Mouse (Mus musculus): Measurements from ENCODE around the gene Patl1. TPM values are rescaled to one million over a fixed set of nuclear protein-coding genes. Genes with fewer than 3 reads are reported as not detected.
"Not testable (repeated sequence)": the region's sequence is repeated elsewhere in the genome, so short reads cannot be mapped to it uniquely, and the experiment has no call there.

Patl1 gene
- polyA plus RNA-seq, 1 experiment from 2014 or later: 23.9 TPM

GRCm38 (mm10) chr19:11928025-11928748, 16.0 kb downstream of the Patl1 start:
- Histone ChIP-seq H3K27me3 (no peaks in the 10 kb centered on the region), H3K4me1 (no peaks in the 10 kb centered on the region), H3K9me3 (replicated peaks) (no peaks in the 10 kb centered on the region), H3K36me3 (peaks cover 83% of the 10 kb centered on the region), H3K9ac (no peak overlapping the region), H3K27ac (no peak overlapping the region), H3K4me2 (replicated peaks) (no peak overlapping the region), H3K4me3 (no peak overlapping the region)
- WGBS: 94% methylated on average over 4 of the region's 4 CpGs
- no peak for ATAC-seq (ENCODE audit: low FRiP score)

GRCm38 (mm10) chr19:11946460-11946859, 34.3 kb downstream of the Patl1 start:
- 95% methylated on average over 9 of the region's 9 CpGs for WGBS
- H3K9me3 ChIP-seq (replicated peaks); H3K4me3 ChIP-seq; H3K27ac ChIP-seq; ATAC-seq (ENCODE audit: low FRiP score); H3K9ac ChIP-seq; H3K27me3 ChIP-seq; H3K4me2 ChIP-seq (replicated peaks); H3K4me1 ChIP-seq: not testable (repeated sequence)
- H3K36me3 ChIP-seq: peaks cover 36% of the 10 kb centered on the region

DNA sequence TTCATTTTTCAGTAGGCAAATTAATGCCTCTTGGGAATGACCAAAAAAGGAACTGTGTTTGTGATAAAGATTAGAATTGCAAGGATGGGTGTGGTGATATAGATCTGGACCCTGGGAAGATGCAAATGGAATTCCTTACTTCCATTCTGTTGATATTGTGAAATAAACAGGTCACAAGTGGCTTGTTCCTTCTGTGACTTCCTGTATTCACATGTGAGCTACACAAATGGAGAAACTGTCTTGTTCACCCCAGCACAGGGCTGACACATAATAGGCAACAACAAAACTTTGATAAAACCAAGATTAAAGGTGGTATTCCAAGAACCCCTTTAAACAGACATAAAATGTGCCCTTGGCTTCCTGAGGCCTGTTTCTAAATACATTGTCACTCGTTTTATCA, 37.7 kb downstream of the Patl1 start:
- Histone ChIP-seq H3K9ac (no peak overlapping the region), H3K36me3 (peaks cover 10% of the 10 kb centered on the region), H3K27ac (no peak overlapping the region), H3K4me2 (replicated peaks) (no peak overlapping the region), H3K4me3 (no peak overlapping the region), H3K4me1 (no peaks in the 10 kb centered on the region), H3K9me3 (replicated peaks) (no peaks in the 10 kb centered on the region), H3K27me3 (no peaks in the 10 kb centered on the region)
- WGBS: 63% methylated on average over 1 of the region's 1 CpGs
- ATAC-seq (ENCODE audit: low FRiP score): no peak

DNA sequence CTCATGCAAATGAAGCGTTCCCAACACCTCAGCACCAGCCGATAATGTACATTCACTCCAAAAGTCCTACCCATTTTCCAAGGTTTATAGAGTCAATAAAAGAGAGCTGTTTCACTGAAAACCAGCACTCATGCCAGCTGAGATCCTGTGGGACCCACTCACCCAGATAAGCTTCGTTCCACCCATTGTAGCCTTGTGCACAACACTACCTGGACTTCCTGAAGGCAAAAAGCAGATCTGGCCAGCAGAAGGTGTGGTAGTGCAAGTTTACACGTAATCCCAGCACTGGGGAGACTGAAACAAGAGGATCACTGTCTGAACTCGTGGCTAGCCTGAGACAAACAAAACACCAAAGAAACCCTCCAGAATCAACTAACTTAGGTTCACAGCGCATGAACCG, 38.5 kb downstream of the Patl1 start:
- ATAC-seq (ENCODE audit: low FRiP score): no peak
- Histone ChIP-seq H3K36me3 (peaks cover 2% of the 10 kb centered on the region; the same call in 1 of the 2 replicates), H3K4me2 (replicated peaks) (no peak overlapping the region), H3K27me3 (no peaks in the 10 kb centered on the region), H3K9ac (no peak overlapping the region), H3K4me3 (no peak overlapping the region), H3K9me3 (replicated peaks) (no peaks in the 10 kb centered on the region), H3K4me1 (no peaks in the 10 kb centered on the region), H3K27ac (no peak overlapping the region)
- 77% methylated on average over 7 of the region's 7 CpGs for WGBS

- no peak overlapping the region for H3K4me2 ChIP-seq (replicated peaks)
- WGBS: 48% methylated on average over 6 of the region's 6 CpGs
- H3K36me3 ChIP-seq: no peaks in the 10 kb centered on the region
- H3K9ac ChIP-seq: no peak overlapping the region
- H3K4me3 ChIP-seq: no peak overlapping the region
- no peaks in the 10 kb centered on the region for H3K4me1 ChIP-seq
- no peak for ATAC-seq (ENCODE audit: low FRiP score)
- no peaks in the 10 kb centered on the region for H3K9me3 ChIP-seq (replicated peaks)
- H3K27ac ChIP-seq: no peak overlapping the region
- no peaks in the 10 kb centered on the region for H3K27me3 ChIP-seq
These were observed 42.0 kb downstream of the Patl1 start for GRCm38 (mm10) chr19:11954206-11954605.

DNA sequence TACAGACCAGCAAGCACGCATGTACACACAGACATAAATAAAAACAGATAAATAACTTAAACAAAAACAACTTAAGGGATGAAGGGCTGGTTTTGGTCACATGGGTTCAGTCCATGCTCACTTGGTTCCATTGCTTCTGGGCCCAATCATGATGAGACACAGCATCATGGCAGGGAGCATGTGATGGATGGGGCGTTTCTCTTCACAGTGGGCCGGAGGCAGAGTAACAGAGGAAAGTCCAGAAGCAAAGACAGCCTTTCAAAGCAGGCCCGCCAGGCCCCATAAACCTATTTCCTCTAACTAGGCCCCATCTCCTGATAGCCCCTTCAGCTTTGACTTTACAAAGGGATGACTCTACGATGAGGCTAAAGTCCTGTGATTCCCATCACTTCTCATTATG, 44.4 kb downstream of the Patl1 start:
- H3K27me3 ChIP-seq: no peaks in the 10 kb centered on the region
- WGBS: 86% methylated on average over 5 of the region's 5 CpGs
- H3K4me1 ChIP-seq: no peaks in the 10 kb centered on the region
- H3K9me3 ChIP-seq (replicated peaks): no peaks in the 10 kb centered on the region
- H3K4me2 ChIP-seq (replicated peaks): no peak overlapping the region
- no peak overlapping the region for H3K9ac ChIP-seq
- no peak overlapping the region for H3K4me3 ChIP-seq
- no peak for ATAC-seq (ENCODE audit: low FRiP score)
- H3K36me3 ChIP-seq: no peaks in the 10 kb centered on the region
- no peak overlapping the region for H3K27ac ChIP-seq

DNA sequence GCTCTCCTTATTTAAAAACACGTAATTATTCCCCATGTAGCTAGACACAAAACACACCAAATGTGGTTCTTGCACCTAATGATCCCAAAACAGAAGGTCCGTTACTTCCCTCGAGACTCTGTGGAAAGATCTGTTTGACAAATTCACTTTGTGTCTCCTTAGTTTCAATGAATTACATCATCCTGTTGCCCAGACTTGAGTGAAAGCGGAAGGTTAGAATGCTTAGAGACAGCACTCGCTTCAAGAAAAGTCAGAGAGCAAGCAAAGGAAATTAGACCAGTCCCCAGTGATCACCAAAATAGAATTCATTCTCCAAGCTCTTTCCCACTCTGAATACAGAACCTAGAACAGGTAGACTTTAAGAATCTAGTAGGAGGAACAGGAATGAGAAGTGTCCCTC, 45.2 kb downstream of the Patl1 start:
- Histone ChIP-seq H3K4me3 (no peak overlapping the region), H3K27me3 (no peaks in the 10 kb centered on the region), H3K4me2 (replicated peaks) (no peak overlapping the region), H3K4me1 (no peaks in the 10 kb centered on the region), H3K36me3 (no peaks in the 10 kb centered on the region), H3K27ac (no peak overlapping the region), H3K9me3 (replicated peaks) (no peaks in the 10 kb centered on the region), H3K9ac (no peak overlapping the region)
- ATAC-seq (ENCODE audit: low FRiP score): no peak
- WGBS: 92% methylated on average over 5 of the region's 5 CpGs

DNA sequence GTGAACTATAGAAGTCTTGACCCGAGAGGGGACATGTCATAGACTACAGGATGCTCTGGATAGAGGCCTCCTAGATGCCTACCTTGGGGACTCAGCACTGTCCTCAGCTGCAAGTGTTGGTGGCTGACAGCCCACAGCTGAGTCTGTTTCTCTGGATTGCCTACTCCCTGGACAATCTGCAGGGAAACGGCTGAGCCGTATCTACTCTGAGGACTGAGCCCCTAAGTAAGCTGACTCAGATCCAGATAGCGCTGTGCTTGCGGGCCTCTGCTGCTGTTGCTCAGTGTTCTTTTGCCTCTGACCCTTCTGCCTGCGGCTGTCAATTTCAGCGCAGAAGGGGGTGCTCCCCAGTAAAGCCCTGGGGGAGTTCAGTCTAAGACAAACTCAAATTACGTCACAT, 45.6 kb downstream of the Patl1 start:
- ATAC-seq (ENCODE audit: low FRiP score): no peak
- no peak overlapping the region for H3K27ac ChIP-seq

DNA sequence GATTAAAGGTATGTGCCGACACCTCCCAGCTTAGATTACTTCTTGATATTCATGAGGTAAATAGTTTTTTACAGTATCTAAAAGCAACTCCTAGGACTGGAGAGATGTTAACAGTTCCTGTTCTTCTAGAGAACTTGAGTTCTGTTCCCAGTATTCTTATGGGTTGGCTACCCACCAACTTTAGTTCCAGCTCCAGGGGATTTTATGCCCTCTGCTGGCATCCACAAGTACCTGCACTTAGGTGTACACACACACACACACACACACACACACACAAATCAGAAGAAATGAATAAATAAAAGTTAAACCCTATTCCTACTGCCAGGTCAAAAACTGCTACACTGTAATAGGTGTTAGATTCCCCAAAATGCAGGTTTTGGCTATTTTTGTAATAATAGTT, 52.1 kb downstream of the Patl1 start:
- Histone ChIP-seq H3K27me3 (no peaks in the 10 kb centered on the region), H3K36me3 (0 out of 2 replicates have a peak, but pooled peaks cover 4% of the 10 kb centered on the region), H3K4me2 (replicated peaks) (peak overlapping the region; percentile 58), H3K9ac (no peak overlapping the region), H3K4me3 (peak overlapping the region; percentile 43), H3K27ac (no peak overlapping the region), H3K9me3 (replicated peaks) (no peaks in the 10 kb centered on the region), H3K4me1 (peaks cover 21% of the 10 kb centered on the region)
- ATAC-seq (ENCODE audit: low FRiP score): no peak
- WGBS: 100% methylated on average over 1 of the region's 1 CpGs

More for the DNA sequence above, 45.6 kb downstream of the Patl1 start:
- 88% methylated on average over 8 of the region's 8 CpGs for WGBS
- Histone ChIP-seq H3K9me3 (replicated peaks) (no peaks in the 10 kb centered on the region), H3K9ac (no peak overlapping the region), H3K27me3 (no peaks in the 10 kb centered on the region), H3K4me1 (no peaks in the 10 kb centered on the region), H3K4me2 (replicated peaks) (no peak overlapping the region), H3K4me3 (no peak overlapping the region), H3K36me3 (no peaks in the 10 kb centered on the region)

GRCm38 (mm10) chr19:11965023-11965942, 53.1 kb downstream of the Patl1 start, which contains the start of gene Osbp:
Osbp (plus strand) TSS chr19:11965941.
- Histone ChIP-seq H3K4me3 (peak within 1 kb of the TSS; percentile 85), H3K9ac (peak within 1 kb of the TSS; percentile 84), H3K4me2 (replicated peaks) (peak within 1 kb of the TSS; percentile 83), H3K27ac (peak within 1 kb of the TSS; percentile 87), H3K36me3 (0 out of 2 replicates have a peak, but pooled peaks cover 7% of the 10 kb centered on the region), H3K4me1 (peaks cover 24% of the 10 kb centered on the region), H3K27me3 (no peaks in the 10 kb centered on the region), H3K9me3 (replicated peaks) (no peaks in the 10 kb centered on the region)
- under 1% methylated on average over 58 of the region's 59 CpGs for WGBS
- peak; percentile 99 for ATAC-seq (ENCODE audit: low FRiP score)

- Histone ChIP-seq H3K4me1 (peaks cover 24% of the 10 kb centered on the region), H3K9ac (peak overlapping the region; percentile 84), H3K27me3 (no peaks in the 10 kb centered on the region), H3K4me2 (replicated peaks) (peak overlapping the region; percentile 83), H3K36me3 (peaks cover 16% of the 10 kb centered on the region), H3K4me3 (peak overlapping the region; percentile 85), H3K9me3 (replicated peaks) (no peaks in the 10 kb centered on the region), H3K27ac (peak overlapping the region; percentile 86)
- WGBS: 1% methylated on average over 18 of the region's 18 CpGs
- ATAC-seq (ENCODE audit: low FRiP score): no peak
These were observed 54.0 kb downstream of the Patl1 start for GRCm38 (mm10) chr19:11966201-11966636.

Data from hindbrain, embryonic 12.5 days (tissue).